Mouse (Mus musculus): ENCODE measurements around the gene Golt1a.

DNA sequence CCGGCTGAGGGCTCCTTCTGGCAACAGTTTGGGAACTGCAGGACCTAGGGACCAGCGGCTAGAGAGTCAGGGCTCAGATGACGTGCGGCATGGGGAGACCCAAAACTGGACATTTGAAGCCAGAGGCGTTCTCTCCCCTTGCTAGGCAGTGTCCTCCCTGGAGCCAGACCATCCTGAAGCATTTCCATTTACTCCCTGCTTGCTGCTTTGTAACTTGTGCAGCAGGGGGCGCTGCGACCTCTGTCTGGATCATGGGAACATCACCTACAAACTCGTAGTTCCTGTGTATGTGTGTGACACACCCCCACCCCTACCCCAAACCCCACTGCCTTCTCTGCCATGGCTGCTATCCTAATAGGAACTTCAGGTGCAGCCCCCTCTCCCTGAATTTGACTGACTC lies 4.8 kb downstream of the Golt1a start:
- peak; percentile 62; the same call in 1 of the 2 replicates for TF ChIP-seq ZC3H11A (IDR thresholded peaks at IDR 0.05; ENCODE audit: borderline replicate concordance, low read depth, low read length)
- TF ChIP-seq CHD2 (IDR thresholded peaks at IDR 0.05; ENCODE audit: low read depth, low read length): no peak
- no peak for TF ChIP-seq HCFC1 (IDR thresholded peaks at IDR 0.05; ENCODE audit: borderline replicate concordance, insufficient read depth, low read length)
- TF ChIP-seq ZNF384 (IDR thresholded peaks at IDR 0.05; ENCODE audit: low read depth, low read length): no peak
- no peak for TF ChIP-seq MAFK (IDR thresholded peaks at IDR 0.05; ENCODE audit: insufficient read depth, low read depth, low read length)

Data from ES-E14 (cell line).